Mouse (Mus musculus) left cerebral cortex, adult 11 months (tissue): ENCODE results near the gene Efcab9.
"Not testable (repeated sequence)": the region's sequence is repeated elsewhere in the genome, so short reads cannot be mapped to it uniquely, and the experiment has no call there.

Experiments
- DNase-seq: peaks from one replicate; pipeline ENCODE4 v3.0.0; 2022; ENCODE audit warnings: low spot score

Gene Efcab9

DNA sequence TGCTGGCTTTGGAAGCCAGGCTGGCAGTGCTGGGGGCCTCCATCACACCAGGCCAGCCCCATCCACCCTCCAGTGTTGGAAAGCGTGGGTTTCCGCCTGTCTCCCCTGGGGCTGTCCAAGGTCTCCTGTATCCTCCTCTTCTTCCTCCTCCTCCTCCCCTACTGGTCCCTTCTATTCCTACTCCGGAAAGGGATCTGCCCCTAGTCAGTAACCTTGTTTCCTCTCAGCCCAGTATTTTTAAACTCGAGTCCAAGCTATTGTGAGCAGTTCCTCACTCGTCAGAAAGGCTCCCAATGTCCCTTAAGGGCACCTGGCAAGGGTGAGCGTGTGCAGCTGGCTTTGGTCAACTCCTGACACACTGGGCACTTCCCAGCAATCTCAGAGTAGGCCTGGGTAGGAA lies 6.6 kb upstream of the Efcab9 start:
- no peak for DNase-seq

DNA sequence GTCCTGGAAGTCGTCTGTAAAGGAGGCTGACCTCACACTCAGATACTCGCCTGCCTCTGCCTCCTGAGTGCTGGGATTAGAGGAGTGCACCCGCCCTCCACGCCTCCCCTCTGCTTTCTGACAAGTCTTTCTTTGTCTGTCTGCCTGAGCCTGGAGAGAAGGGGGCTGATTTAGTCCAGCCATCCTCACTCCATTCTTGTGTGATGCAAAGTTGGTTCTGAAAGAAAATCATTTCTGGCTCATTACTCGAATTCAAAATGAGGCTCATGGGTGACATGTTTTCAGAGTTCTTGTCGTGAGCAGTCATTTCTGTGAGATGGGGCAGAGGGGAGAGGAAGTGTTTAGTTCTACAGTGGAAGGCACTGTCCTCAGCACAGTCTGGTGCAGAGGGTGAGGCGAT lies 5.1 kb upstream of the Efcab9 start:
- no peak for DNase-seq

DNA sequence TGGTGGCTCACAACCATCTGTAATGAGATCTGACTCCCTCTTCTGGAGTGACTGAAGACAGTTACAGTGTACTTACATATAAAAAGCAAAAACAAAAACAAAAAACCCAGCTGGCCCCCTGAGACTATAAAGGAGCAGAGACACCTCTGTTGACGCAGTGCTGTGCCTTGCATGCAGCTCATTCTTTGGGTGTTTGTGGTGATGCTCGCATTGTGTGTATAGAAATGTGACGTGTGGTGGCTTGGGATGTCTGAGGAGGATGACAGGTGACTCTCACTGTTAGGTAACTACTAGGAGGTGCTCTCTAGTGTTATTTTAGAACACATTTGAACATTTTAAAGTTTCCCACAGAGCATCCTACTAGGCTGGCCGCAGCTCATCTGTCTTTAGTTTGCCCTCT lies 3.8 kb upstream of the Efcab9 start:
- no peak for DNase-seq

DNA sequence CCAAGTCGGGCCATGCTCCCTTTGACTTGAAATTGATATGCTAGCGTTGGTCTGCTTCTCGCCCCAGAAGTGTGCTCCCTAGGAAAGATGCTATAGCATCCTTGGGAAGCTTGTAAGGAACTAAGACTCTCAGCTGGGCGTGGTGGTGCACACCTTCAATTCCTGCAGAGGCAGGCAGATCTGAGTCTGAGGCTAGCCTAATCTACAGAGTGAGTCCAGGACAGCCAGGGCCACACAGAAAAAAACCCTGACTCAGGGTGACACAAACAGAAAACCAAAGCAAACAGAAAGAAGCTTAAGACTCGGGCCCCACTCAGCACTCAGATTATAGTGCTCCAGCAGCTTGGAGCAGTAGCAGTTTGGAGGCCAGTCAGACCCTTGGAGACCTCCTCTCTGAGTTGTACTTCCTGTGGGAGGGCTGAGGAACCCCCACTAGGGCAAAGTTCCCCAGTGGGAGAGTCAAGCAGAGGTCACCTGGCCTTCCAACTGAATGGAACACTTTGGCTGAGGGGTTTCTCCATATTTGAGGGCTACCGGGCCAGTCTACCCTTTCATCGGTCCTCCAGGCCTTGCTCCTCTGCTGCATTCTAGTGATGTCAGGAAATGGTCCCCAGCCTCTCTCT lies 2.7 kb upstream of the Efcab9 start:
- DNase-seq: no peak

DNA sequence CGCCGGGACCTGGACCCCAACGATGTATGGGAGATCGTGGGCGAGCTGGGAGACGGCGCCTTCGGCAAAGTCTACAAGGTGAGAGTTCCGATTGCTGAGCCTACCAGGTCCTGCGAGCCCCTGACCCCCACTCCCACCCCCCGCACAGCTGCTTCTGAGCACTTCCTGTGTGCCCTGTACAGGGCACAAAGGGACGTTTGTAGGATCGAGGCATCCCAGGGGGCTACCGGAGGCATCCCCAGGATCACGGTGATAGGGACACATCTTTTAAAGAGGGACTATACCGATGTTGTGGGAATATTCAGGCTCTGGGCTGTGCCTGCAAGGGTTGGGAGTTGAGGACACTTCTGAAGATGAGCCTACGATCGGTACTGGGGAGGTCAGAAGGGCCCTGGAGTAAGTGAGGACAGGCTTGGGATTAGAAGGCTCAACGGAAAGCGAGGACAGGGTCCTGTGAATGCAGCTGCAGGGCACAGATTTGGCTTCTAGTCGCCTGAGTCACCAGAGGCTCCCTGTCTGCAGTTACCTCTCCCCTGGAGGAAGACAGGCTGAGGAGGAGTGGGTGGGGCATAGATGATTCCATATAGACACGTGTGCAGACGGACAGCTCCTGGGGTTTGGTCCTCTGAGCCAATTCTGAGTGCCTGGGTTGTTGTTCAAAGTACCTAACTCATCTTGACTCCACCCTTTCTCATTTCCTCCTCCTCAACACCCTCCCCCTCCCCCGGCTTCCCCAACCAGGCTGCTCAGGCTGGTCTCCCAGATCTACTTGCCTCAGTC lies 1.8 kb upstream of the Efcab9 start:
- no peak for DNase-seq

DNA sequence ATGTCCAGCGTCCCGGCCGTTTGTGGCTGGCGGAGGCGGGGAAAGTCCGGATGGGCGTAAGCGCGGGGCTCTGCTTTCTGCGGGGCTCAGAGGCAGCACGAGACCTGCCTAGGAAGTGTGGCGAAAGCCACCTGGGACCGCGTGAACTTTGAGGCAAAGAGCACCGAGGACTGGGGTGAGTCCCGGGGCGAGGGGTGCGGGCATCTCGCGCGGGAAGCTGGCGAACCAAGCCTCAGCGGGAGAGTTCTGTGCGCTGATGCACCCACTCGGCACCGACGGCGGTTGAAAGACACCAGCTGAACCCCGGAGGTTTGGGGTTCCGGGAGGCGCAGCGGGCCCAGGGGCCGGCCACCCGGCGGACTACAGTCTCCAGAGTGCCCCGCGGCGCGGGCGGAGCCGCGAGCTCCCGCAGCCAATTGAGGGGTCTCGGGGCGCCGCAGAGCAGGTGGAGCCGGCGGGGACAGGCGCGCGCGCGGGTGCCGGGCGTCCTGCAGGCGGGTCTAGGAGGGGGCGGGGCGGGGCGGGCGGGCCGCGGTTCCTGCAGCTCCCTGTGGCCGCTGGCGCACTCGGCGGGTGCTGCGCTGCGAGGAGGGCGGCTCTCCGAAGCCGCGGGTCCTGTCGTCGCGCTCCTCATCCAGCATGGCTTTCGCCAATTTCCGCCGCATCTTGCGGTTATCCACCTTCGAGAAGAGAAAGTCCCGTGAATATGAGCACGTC lies 1.0 kb upstream of the Efcab9 start, which contains the start of gene Stk10:
Gene Stk10, plus strand, starts transcription at position 541 of the 717 bp plus-strand sequence.
- peak; percentile 79 for DNase-seq

DNA sequence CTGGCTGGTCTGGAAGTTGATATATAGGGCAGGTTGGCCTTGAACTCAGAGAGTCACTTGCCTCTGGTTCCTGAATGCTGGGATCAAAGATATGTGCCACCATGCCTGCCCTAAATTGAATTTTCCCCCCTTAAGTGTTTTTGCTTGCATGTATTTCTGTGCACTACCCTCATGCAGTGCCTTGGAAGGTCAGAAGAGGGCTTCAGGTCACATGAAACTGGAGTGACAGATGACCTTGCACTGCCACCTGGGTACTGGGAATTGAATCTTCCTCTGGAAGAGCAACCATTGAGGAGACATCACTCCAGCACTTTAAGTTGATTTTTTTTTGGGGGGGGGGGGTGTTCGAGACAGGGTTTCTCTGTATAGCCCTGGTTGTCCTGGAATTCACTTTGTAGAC lies 1.7 kb downstream of the Efcab9 start:
- no peak for DNase-seq

DNA sequence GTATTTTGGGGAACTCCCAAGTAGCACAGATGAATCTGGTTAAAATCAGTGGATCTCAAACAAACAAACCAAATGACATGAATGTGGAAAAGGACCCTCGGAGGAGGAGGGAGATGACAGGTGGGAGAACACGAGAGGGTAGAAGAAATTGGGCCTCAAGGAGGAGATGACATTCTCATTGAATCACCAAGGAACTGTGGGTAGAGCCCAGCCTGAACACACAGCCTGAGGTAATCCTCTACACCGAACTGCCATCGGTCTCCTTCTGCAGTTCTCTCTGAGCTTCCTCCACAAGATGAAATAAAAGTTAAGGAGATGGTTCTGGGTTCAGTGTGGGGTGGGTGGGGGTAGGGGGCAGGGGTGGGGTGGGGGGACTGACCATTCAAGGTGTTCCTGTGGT lies 4.9 kb downstream of the Efcab9 start:
- no peak for DNase-seq

DNA sequence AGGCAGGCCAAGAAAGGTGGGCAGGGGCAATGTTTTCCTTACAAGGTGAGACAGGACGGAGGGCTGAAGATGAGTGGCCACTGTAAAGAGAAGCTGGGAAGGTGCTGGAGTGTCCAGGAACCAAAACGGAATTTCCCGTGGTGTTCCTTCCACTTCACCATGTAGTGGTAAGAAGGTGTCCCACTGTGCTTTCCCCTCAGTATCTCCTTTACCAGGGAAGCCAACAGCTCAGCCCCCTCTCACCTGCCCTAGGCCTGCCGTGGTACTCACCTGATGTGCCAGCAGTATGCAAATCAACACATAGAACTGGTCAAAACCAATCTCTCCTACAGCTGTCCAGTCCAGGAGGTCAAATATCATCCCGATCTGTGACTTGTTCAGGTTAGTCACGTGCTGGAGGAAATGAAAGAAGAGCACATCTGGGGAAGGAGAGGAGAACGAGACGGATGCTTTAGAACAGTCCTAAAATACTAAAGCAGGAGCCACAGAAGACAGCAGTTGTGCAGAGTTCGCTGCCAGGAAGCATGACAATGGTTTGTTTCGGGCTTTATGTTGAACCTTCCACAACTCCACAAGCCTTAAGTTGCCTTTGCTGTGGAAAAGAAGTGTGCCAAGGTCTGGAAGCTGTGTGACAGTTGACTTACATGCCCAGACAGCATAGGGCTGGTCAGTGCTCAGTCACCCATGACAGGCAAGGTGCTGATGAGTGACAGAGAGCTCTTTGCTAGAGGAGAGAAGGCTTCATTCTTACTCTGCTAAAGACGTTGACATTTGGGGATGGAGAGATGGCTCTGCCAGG lies 7.6 kb downstream of the Efcab9 start:
- DNase-seq: no peak

DNA sequence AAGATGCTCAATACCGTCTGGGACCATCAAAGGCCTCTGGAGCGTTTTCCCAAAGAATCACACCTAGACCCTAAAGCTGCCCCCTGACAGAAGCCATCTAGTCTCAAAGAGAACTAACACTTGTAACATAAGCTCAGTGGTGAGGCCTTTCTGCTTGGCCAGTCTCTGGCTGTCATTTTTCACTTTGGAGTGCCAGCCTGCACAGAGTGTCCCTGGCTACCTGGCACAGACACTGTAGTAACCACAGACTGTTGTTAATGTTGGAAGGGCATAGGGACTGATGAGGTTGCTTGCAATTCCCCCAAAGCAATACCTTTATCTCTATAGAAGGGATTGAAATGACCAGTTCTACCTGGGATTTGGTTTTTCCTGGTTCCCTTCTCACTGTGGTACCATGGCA lies 10.6 kb downstream of the Efcab9 start:
- no peak for DNase-seq

DNA sequence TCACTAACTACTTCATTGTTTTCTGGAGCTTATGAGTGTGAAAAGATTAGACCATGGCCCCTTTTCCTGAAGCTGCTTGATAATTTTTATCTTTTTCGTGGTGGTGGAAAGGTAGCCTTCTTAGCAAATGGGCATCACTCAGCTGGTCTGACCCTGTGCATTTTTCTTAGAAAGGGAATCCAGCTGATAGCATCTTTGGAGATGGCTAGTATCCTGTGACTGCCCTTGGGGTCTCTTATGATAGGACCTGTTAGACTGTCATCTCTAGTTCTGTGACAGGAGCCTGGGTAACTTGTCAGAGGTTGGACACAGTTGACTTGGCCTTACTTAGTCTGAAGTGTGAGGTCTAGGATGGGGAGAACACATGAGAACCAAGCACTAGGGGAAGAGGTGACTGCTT lies 12.5 kb downstream of the Efcab9 start:
- no peak for DNase-seq

DNA sequence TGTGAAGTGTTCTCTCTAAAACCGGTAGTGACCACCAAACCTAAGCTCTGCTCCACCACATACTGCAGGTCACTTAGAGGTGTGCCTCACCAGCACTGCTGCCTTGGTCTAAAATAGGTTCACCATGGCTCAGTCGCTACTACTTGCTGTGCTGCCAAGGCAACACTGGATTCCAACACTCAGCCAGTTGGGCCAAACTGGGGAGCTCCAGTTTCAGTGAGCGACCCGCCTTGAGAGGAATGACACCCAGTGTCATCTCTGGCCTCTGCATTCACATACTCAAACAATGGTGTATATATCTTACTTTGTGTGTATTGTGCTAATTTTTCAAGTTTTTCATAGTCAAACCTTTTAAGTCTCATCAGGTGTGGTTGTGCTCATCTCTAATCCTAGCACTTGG lies 13.1 kb downstream of the Efcab9 start:
- no peak for DNase-seq

DNA sequence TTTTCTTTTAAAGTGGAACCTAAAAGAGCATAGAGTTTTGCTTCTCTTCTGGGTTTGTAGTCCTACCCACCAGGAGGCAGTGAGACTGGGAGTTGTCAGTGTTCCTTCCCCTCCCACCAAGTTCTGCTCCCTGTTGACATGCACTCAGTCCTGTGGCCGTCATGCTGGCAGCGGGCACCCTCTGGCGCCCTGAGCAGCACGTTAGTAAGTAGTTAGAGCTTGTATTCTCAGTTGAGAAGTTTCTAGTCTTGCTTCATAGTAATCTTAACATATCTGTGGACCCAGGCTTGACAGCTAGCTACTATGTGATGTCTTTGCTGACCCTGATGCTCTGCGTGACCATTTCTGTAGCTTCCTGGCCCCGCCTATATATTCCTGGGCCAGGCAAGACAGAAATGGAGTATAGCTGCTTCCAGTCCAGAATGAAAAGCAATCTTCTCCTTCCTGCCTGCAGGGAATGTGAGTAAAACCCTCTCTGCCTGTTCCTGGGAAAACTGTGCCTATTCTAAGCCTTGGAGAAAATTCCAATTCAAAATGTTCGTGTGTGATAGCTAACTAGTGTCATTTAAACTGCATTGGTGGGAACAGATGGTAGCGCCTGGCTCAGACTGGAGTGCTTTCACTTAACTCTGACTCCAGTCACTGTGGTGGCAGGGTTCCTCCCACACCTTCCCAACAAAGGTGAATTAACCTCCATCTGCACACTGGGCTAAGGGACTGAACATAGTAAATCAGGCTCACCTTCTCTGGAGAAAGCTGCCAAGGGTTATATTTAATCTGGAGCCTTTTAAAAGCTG lies 14.8 kb downstream of the Efcab9 start:
- DNase-seq: peak; percentile 22

DNA sequence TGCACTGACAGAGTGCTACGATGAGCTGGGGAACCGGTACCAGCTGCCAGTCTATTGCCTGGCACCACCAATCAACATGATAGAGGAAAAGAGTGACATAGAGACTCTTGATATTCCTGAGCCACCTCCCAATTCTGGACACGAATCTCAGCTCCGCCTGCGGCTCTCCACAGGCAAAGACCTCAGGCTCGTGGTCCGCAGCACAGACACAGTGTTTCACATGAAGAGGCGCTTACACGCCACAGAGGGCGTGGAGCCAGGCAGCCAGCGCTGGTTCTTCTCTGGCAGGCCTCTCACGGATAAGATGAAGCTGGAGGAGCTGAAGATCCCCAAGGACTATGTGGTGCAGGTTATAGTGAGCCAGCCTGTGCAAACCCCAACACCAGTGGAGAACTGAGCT lies 15.8 kb downstream of the Efcab9 start:
- DNase-seq: no peak

DNA sequence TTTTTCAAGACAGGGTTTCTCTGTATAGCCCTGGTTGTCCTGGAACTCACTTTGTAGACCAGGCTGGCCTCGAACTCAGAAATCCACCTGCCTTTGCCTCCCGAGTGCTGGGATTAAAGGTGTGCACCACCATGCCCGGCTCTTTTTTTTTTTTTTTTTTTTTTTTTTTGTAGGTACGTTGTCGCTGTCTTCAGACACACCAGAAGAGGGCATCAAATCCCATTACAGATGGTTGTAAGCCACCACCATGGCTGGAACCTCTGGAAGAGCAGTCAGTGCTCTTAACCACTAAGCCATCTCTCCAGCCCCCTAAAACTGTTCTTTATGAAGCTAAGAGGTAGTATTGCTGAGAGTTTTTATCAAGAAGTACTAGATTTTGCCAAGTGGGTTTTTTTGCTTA lies 17.0 kb downstream of the Efcab9 start:
- DNase-seq: not testable (repeated sequence)

DNA sequence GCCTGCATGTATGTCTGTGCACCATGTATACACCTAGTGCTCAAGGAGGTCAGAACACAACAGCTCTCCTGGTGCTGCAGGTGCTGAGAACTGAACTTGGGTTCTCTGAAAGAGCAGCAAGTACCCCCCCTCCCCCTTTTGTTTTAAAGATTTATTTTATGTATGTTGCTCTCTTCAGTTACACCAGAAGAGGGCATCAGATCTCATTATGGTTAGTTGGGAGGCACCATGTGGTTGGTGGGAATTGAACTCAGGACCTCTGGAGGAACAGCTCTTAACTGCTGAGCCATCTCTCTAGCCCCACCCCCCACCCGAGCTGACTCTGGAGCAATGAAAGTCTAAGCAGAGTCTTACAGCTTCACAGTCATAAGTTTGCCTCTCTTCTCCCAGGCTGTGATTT lies 21.0 kb downstream of the Efcab9 start:
- DNase-seq: no peak

DNA sequence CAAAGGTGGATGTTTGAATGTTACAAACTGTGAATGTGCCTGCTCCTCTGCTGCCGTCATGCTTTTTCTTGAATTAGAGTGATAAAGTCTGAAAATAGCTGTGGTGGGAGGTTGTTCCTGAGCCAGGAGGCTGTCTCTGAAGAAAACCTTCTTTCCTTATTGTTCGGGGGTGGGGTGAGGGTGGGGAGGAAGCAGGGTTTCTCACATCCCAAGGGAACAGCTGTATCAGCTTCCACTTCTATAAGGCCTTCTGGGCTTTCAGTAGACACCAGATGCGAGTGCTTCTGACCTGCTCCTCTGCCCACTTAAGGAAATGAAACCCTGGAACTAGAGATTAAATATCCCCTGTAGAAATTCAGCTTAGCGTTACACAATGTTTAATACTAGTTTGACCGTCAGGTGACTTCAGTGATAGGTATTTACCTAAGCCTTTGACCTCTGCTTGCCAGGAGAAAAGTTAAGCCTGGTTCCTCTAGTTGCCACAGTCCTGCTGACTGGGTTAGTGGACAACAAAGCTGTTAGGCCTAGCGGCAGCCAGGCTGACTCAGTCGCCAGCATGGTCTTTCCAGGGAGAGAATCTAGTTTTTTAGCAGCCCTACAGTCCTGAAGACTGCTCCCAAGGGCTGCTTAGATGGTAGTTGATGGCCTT lies 26.7 kb downstream of the Efcab9 start:
- peak; percentile 16 for DNase-seq

DNA sequence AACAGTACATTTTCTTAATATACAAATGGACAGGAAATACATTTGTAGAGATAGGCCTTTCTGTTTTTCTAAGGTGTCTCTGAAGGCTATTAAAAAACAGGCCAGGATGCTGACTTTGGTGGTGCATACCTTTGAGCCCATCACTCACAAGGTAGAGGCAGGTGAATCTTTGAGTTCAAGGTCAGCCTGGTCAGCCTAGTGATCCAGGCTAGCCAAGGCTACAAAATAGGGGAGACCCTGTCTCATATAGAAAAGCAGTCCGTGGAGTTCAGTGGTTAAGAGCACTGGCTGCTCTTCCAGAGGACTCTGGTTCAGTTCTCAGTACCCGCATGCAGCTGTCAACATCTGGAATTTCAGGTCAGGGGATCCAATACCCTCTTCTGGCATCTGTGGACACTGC lies 28.2 kb downstream of the Efcab9 start:
- DNase-seq: no peak

DNA sequence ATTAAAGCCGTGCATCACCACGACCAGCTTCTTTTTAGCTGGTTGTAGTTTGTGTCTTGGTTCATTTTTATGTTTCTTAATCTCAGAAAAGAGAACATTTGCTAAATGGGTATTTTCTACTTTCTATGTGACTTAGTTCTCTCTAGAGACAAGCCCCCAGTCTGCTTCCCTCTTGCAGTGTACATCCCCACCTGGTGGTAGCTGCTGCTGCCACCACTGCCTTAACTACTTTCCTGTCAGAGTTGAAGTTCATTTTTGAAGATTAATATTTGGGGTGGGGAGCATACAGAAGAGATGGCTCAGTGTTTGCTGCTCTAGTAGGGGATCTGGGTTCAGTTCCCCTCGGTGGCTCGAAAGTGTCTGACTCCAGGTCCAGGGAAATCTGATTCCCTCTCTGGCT lies 31.9 kb downstream of the Efcab9 start:
- no peak for DNase-seq

DNA sequence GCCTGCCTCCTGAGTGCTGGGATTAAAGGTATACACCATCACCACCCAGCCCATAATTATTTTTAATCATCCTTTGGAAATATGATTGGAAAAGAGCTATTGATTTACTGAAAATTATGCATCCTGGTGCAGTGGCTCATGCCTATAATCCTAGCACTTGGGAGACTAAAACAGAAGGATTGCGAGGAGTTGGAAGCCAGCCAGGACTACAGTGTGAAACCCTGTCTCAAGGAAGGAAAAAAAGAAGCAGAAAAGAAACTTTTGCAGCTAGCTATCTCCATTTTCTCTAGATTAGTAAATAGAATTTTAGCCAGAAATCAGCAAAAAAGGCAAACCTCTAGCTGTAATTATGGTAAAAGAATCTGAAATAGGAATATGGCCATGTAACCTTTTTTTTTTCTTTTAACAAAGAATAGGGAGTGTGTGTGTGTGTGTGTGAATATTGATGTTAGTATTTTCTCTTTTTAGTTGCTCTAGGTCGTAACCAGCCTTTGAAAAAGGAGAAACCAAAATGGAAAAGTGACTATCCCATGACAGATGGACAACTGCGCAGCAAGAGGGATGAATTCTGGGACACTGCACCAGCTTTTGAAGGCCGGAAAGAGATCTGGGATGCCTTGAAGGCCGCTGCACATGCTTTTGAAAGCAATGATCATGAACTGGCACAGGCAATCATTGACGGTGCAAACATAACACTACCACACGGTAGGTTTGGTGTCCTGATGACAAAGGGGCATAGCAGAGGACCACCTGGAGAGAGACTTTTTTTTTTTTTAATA lies 32.9 kb downstream of the Efcab9 start:
- peak; percentile 16 for DNase-seq
